Comparison of ENCODE assay signal across 1 mouse cellular context in the genomic region with DNA sequence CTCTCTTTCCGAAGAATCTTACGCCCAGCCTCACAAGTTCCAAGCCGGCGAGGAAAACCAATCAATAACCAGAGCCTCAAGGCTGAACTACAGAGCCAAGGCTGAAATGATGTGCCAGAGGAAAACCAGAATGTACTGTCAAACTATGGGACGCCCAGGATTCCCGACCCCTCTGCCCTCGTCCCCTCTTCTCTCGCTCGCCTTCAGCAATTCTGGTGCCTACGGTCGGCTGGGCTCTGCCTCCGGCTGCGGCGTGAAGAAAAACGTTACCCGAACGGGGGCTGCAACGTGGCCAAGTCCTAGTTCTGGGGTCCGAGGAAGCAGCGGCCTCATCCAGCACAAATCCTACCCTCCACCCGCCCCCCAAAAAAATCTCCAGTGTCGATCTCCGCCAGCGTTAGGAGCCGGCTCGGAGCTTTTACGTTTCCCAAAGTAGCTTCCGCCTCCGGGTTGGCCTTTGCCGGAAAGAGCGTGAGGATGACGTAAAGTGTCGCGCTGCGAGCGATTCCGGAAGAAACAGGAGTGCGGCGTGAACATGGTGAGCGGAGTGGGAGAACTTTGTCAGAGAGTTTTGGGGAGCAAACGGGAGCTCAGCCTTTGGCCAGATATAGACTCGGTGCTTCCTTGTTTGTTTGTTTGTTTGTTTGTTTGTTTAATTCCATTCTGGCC.
TF ChIP-seq lines count a peak whose summit lies in the region.

A gene (plus strand): TSS at position 470 of the 669 bp plus-strand sequence.
A gene (minus strand): TSS at position 473 of the 669 bp plus-strand sequence.

TF ChIP-seq in CH12.LX, 34 proteins besides CTCF, POLR2A, EP300 and RAD21:
- peak; percentile 97 for TF ChIP-seq MXI1 (IDR thresholded peaks at IDR 0.05; ENCODE audit: low read depth, low read length)
- peak; percentile 63; the same call in 1 of the 2 replicates for TF ChIP-seq IRF4 (IDR thresholded peaks at IDR 0.05; ENCODE audit: low read depth, low read length)
- TF ChIP-seq CHD2 (IDR thresholded peaks at IDR 0.05; ENCODE audit: low read length), result peak; percentile 82
- no peak for TF ChIP-seq PAX5 (IDR thresholded peaks at IDR 0.05; ENCODE audit: low read length)
- no peak for TF ChIP-seq MAFK (IDR thresholded peaks at IDR 0.05; ENCODE audit: insufficient replicate concordance, low read length)
- TF ChIP-seq JUND (conservative IDR thresholded peaks at IDR 0.05; ENCODE audit: low read depth, low read length), result no peak; the same call in 1 of the 2 replicates
- peak; percentile 83 for TF ChIP-seq NELFE (IDR thresholded peaks at IDR 0.05; ENCODE audit: low read depth, low read length)
- TF ChIP-seq POLR2AphosphoS2 (IDR thresholded peaks at IDR 0.05; ENCODE audit: low read depth, low read length), result peak; percentile 82; the same call in 1 of the 2 replicates
- no peak for TF ChIP-seq USF1 (IDR thresholded peaks at IDR 0.05; ENCODE audit: low read depth, low read length)
- TF ChIP-seq NRF1 (IDR thresholded peaks at IDR 0.05; ENCODE audit: low read depth, low read length), result peak; percentile 42
- TF ChIP-seq MAZ (IDR thresholded peaks at IDR 0.05; ENCODE audit: low read depth, low read length), result 0 out of 2 replicates have a peak, but pooled peaks have one; percentile 55
- no peak for TF ChIP-seq E2F4 (IDR thresholded peaks at IDR 0.05; ENCODE audit: insufficient replicate concordance, low read depth, low read length)
- no peak for TF ChIP-seq SMC3 (IDR thresholded peaks at IDR 0.05; ENCODE audit: low read depth, low read length)
- TF ChIP-seq ZNF384 (IDR thresholded peaks at IDR 0.05; ENCODE audit: low read depth, low read length), result no peak
- peak; percentile 96 for TF ChIP-seq KAT2A (IDR thresholded peaks at IDR 0.05; ENCODE audit: insufficient replicate concordance, low read length)
- TF ChIP-seq MAX (IDR thresholded peaks at IDR 0.05; ENCODE audit: low read length), result peak; percentile 71
- peak; percentile 96 for TF ChIP-seq HCFC1 (IDR thresholded peaks at IDR 0.05; ENCODE audit: low read depth, low read length)
- 0 out of 2 replicates have a peak, but pooled peaks have one; percentile 36 for TF ChIP-seq RCOR1 (conservative IDR thresholded peaks at IDR 0.05; ENCODE audit: low read depth, low read length)
- peak; percentile 100 for TF ChIP-seq SIN3A (IDR thresholded peaks at IDR 0.05; ENCODE audit: low read length)
- no peak for TF ChIP-seq ZC3H11A (IDR thresholded peaks at IDR 0.05; ENCODE audit: low read depth, low read length)
- TF ChIP-seq BHLHE40 (IDR thresholded peaks at IDR 0.05; ENCODE audit: low read depth, low read length), result no peak
- TF ChIP-seq ELF1 (IDR thresholded peaks at IDR 0.05; ENCODE audit: low read depth, low read length), result peak; percentile 99
- TF ChIP-seq CHD1 (IDR thresholded peaks at IDR 0.05; ENCODE audit: low read depth, low read length), result no peak
- TF ChIP-seq GABPA (IDR thresholded peaks at IDR 0.05; ENCODE audit: insufficient replicate concordance, low read depth, low read length), result peak; percentile 57; the same call in 1 of the 2 replicates
- 0 out of 2 replicates have a peak, but pooled peaks have one; percentile 30 for TF ChIP-seq ETS1 (conservative IDR thresholded peaks at IDR 0.05; ENCODE audit: low read depth, low read length)
- TF ChIP-seq TBP (conservative IDR thresholded peaks at IDR 0.05; ENCODE audit: low read depth, low read length), result 0 out of 2 replicates have a peak, but pooled peaks have one; percentile 47
- peak; percentile 31; the same call in 1 of the 2 replicates for TF ChIP-seq MEF2A (IDR thresholded peaks at IDR 0.05; ENCODE audit: borderline replicate concordance, low read depth, low read length)
- peak; percentile 90 for TF ChIP-seq TCF12 (IDR thresholded peaks at IDR 0.05; ENCODE audit: low read depth, low read length)
